Mouse (Mus musculus) CH12.LX (cell line): Measurements from ENCODE around the gene Shmt2. TPM values are rescaled to one million over a fixed set of nuclear protein-coding genes. Genes with fewer than 3 reads are reported as not detected.

ENCODE experiments used
- DNase-seq: peaks from one replicate; pipeline ENCODE4 v3.0.0-alpha.2; 2013; ENCODE audit errors: extremely low read depth
- H3K27ac ChIP-seq: 2 replicates; pipeline ENCODE4 v1.5.1; 2012; ENCODE audit warnings: low read depth, mild to moderate bottlenecking, control low read depth, moderate library complexity; ENCODE audit not compliant: insufficient read depth
- H3K27me3 ChIP-seq: replicated peaks from 2 replicates; pipeline ENCODE3; 2012; ENCODE audit warnings: inconsistent platforms
- H3K36me3 ChIP-seq, 2 experiments: replicated peaks in 1 of 2; 2 replicates each; pipeline versions ENCODE3 to v1.6.1; 2012; ENCODE audit warnings: inconsistent platforms in 1 of 2, low read length in 1 of 2, mild to moderate bottlenecking in 1 of 2, mixed read lengths in 1 of 2, moderate library complexity in 1 of 2; ENCODE audit not compliant: control insufficient read depth in 1 of 2, insufficient read depth in 1 of 2
- H3K4me1 ChIP-seq, 2 experiments: 2 replicates each; pipeline ENCODE4 v1.6.1; 2012; ENCODE audit warnings: inconsistent platforms in 1 of 2, moderate library complexity in 1 of 2; ENCODE audit not compliant: insufficient read depth in 2 of 2, control insufficient read depth in 1 of 2
- H3K4me2 ChIP-seq: 2 replicates; pipeline ENCODE4 v1.6.1; 2012; ENCODE audit warnings: low read depth, mild to moderate bottlenecking, control low read depth; ENCODE audit not compliant: poor library complexity, insufficient read depth, severe bottlenecking
- H3K4me3 ChIP-seq, 3 experiments: fragments of 150-350 bp in 1 of 3; sonication (generic) in 1 of 3; replicated peaks in 1 of 3; 2 replicates each; pipeline versions ENCODE3 to v1.5.1; 2011 to 2012; ENCODE audit warnings: low read depth in 2 of 3, low read length in 2 of 3, mild to moderate bottlenecking in 2 of 3, moderate library complexity in 2 of 3, control low read depth in 1 of 3, improper control_type of control experiment in 1 of 3, inconsistent platforms in 1 of 3, mixed read lengths in 1 of 3; ENCODE audit not compliant: poor library complexity in 1 of 3
- H3K79me2 ChIP-seq: replicated peaks from 2 replicates; pipeline ENCODE4 v1.6.1; 2012; ENCODE audit warnings: mild to moderate bottlenecking, moderate library complexity; ENCODE audit not compliant: control insufficient read depth, poor library complexity, insufficient read depth, severe bottlenecking; ENCODE audit errors: extremely low read depth
- H3K9ac ChIP-seq: 2 replicates; pipeline ENCODE4 v1.6.1; 2012; ENCODE audit warnings: low read depth, mild to moderate bottlenecking, control low read depth, moderate library complexity; ENCODE audit not compliant: insufficient read depth
- H3K9me3 ChIP-seq: replicated peaks from 2 replicates; pipeline ENCODE3; 2012; ENCODE audit warnings: low read length, inconsistent platforms, mixed read lengths
- BHLHE40 ChIP-seq: IDR thresholded peaks from 2 replicates; pipeline ENCODE4 v1.6.1; 2011; ENCODE audit warnings: mild to moderate bottlenecking, low read depth, low read length, improper control_type of control experiment
- CHD1 ChIP-seq: IDR thresholded peaks from 2 replicates; pipeline ENCODE4 v1.6.1; 2012; ENCODE audit warnings: low read depth, low read length, improper control_type of control experiment, inconsistent platforms
- CHD2 ChIP-seq: IDR thresholded peaks from 2 replicates; pipeline ENCODE4 v1.6.1; 2011; ENCODE audit warnings: low read length, improper control_type of control experiment
- CTCF ChIP-seq, 2 experiments: IDR thresholded peaks in 1 of 2; conservative IDR thresholded peaks in 1 of 2; 2 replicates each; pipeline ENCODE4 v1.5.1; 2011 to 2012; ENCODE audit warnings: low read depth in 2 of 2, low read length in 2 of 2, improper control_type of control experiment in 1 of 2, inconsistent platforms in 1 of 2, mild to moderate bottlenecking in 1 of 2, moderate library complexity in 1 of 2
- E2F4 ChIP-seq: IDR thresholded peaks from 2 replicates; pipeline ENCODE4 v1.6.1; 2011; ENCODE audit warnings: low read depth, low read length, improper control_type of control experiment; ENCODE audit not compliant: insufficient replicate concordance
- ELF1 ChIP-seq: IDR thresholded peaks from 2 replicates; pipeline ENCODE4 v1.6.1; 2014; ENCODE audit warnings: low read depth, mild to moderate bottlenecking, inconsistent platforms, low read length, improper control_type of control experiment
- EP300 ChIP-seq: IDR thresholded peaks from 2 replicates; pipeline ENCODE4 v1.6.1; 2011; ENCODE audit warnings: low read length, improper control_type of control experiment
- ETS1 ChIP-seq: conservative IDR thresholded peaks from 2 replicates; pipeline ENCODE4 v1.6.1; 2012; ENCODE audit warnings: low read depth, mild to moderate bottlenecking, inconsistent platforms, low read length, improper control_type of control experiment, moderate library complexity
- GABPA ChIP-seq: IDR thresholded peaks from 2 replicates; pipeline ENCODE4 v1.6.1; 2012; ENCODE audit warnings: low read depth, low read length, improper control_type of control experiment, inconsistent platforms; ENCODE audit not compliant: insufficient replicate concordance
- JUN ChIP-seq: IDR thresholded peaks from 2 replicates; pipeline ENCODE4 v1.6.1; 2011; ENCODE audit warnings: low read depth, mild to moderate bottlenecking, low read length, improper control_type of control experiment, moderate library complexity; ENCODE audit not compliant: insufficient read depth
- JUND ChIP-seq: conservative IDR thresholded peaks from 2 replicates; pipeline ENCODE4 v1.6.1; 2011; ENCODE audit warnings: low read depth, low read length, improper control_type of control experiment
- KAT2A ChIP-seq: IDR thresholded peaks from 2 replicates; pipeline ENCODE4 v1.6.1; 2012; ENCODE audit warnings: low read length, improper control_type of control experiment, inconsistent platforms; ENCODE audit not compliant: insufficient replicate concordance
- MAZ ChIP-seq: IDR thresholded peaks from 2 replicates; pipeline ENCODE4 v1.6.1; 2012; ENCODE audit warnings: low read depth, mild to moderate bottlenecking, inconsistent platforms, low read length, improper control_type of control experiment, moderate library complexity
- MXI1 ChIP-seq: IDR thresholded peaks from 2 replicates; pipeline ENCODE4 v1.6.1; 2011; ENCODE audit warnings: mild to moderate bottlenecking, low read depth, low read length, improper control_type of control experiment
- MYC ChIP-seq: IDR thresholded peaks from 2 replicates; pipeline ENCODE4 v1.6.1; 2011; ENCODE audit warnings: low read depth, mild to moderate bottlenecking, improper control_type of control experiment, low read length
- PAX5 ChIP-seq: IDR thresholded peaks from 2 replicates; pipeline ENCODE4 v1.6.1; 2012; ENCODE audit warnings: low read length, inconsistent platforms, mixed read lengths
- RAD21 ChIP-seq: IDR thresholded peaks from 2 replicates; pipeline ENCODE4 v1.6.1; 2011; ENCODE audit warnings: low read depth, mild to moderate bottlenecking, low read length, improper control_type of control experiment, moderate library complexity
- SIN3A ChIP-seq: IDR thresholded peaks from 2 replicates; pipeline ENCODE4 v1.6.1; 2012; ENCODE audit warnings: low read length, improper control_type of control experiment, inconsistent platforms
- UBTF ChIP-seq: IDR thresholded peaks from 2 replicates; pipeline ENCODE4 v1.6.1; 2012; ENCODE audit warnings: low read depth, mild to moderate bottlenecking, inconsistent platforms, low read length, improper control_type of control experiment, moderate library complexity
- USF1 ChIP-seq: IDR thresholded peaks from 2 replicates; pipeline ENCODE4 v1.6.1; 2014; ENCODE audit warnings: low read depth, mild to moderate bottlenecking, inconsistent platforms, low read length, improper control_type of control experiment
- ZC3H11A ChIP-seq: IDR thresholded peaks from 2 replicates; pipeline ENCODE4 v1.6.1; 2012; ENCODE audit warnings: low read depth, mild to moderate bottlenecking, inconsistent platforms, low read length, improper control_type of control experiment
- ZMIZ1 ChIP-seq: IDR thresholded peaks from 2 replicates; pipeline ENCODE4 v1.6.1; 2012; ENCODE audit warnings: low read depth, mild to moderate bottlenecking, inconsistent platforms, low read length, improper control_type of control experiment
- ZNF384 ChIP-seq: IDR thresholded peaks from 2 replicates; pipeline ENCODE4 v1.6.1; 2012; ENCODE audit warnings: low read depth, low read length, improper control_type of control experiment, inconsistent platforms
- dilution Hi-C: fragments of 300-500 bp; cut with MboI; formaldehyde crosslinking; loops from 2 replicates; pipeline ENCODE4 v1.14.3; 2020; ENCODE audit warnings: low sequenced_read_pairs; ENCODE audit not compliant: extremely low pct_unique_long_range_greater_than_20kb, extremely low pct_ligation_motif_present
- in situ Hi-C: fragments of 300-500 bp; cut with MboI; formaldehyde crosslinking; loops from 3 replicates; pipeline ENCODE4 v1.14.3; 2019; ENCODE audit warnings: low sequenced_read_pairs, low pct_ligation_motif_present, low pct_unique_long_range_greater_than_20kb, mixed read lengths
- polyA plus RNA-seq: library from polyadenylated mRNA; unstranded; fragments of >175 nt; gene quantifications from 2 replicates; pipeline ENCODE4 v1.2.1, GENCODE M21; 2012; ENCODE audit warnings: low read depth; ENCODE audit not compliant: insufficient read length
- total RNA-seq, 2 experiments: library from RNA; depleted of rRNA; stranded (reverse); fragments of 300-350 nt in 1 of 2; fragments of >200 nt in 1 of 2; gene quantifications; 2 replicates each; pipeline ENCODE4 v1.2.3; 2012 to 2014

Shmt2 gene
- total and polyA plus RNA-seq, 3 experiments, result 267 to 353 (median 317) TPM

DNA sequence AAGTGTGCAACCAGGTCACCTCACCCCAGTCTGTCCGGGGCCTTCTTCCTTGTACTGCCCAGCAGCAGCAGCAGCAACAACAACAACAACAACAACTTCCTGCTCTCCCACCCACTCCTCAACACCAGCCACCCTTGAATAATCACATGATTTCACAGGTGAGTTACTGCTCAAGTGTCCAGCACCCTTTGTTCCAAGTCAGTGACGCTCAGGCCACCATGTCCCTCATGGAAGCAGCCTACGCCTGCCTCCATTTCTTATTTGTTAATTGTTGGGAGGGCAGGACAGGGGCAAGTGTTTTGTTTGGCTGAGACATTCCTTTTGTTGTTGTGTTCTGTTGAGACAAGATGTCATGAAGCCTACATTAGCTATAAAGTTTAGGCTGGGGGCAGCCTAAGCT is 45.7 kb downstream of the Shmt2 start:
- H3K36me3 ChIP-seq, result peaks cover 26 to 78% of the 10 kb centered on the region in 2 experiments

GRCm38 (mm10) chr10:127475175-127475574 is 47.1 kb downstream of the Shmt2 start:
- Histone ChIP-seq H3K4me2 (no peak overlapping the region), H3K4me3 (no peak overlapping the region), H3K27me3 (no peaks in the 10 kb centered on the region), H3K79me2 (no peaks in the 10 kb centered on the region), H3K4me1 (peaks cover 2 to 14% of the 10 kb centered on the region in 2 experiments), H3K27ac (no peak overlapping the region), H3K9me3 (no peaks in the 10 kb centered on the region), H3K36me3 (peaks cover 26 to 70% of the 10 kb centered on the region in 2 experiments), H3K9ac (no peak overlapping the region)
- DNase-seq, result no peak
- dilution Hi-C loops (no loop called here), in situ Hi-C loops (no loop called here)
- TF ChIP-seq JUND (no peak), MYC (no peak), CHD2 (no peak), GABPA (no peak), JUN (no peak), UBTF (no peak), KAT2A (no peak), E2F4 (no peak), CTCF (conservative IDR thresholded peaks at IDR 0.05 in 1 of 2, IDR thresholded peaks at IDR 0.05 in 1 of 2; ENCODE audit: low read depth in 2 of 2, low read length in 2 of 2) (no peak)

More for the DNA sequence above, 45.7 kb downstream of the Shmt2 start:
- Histone ChIP-seq H3K79me2 (no peaks in the 10 kb centered on the region), H3K4me1 (peaks cover 2 to 15% of the 10 kb centered on the region in 2 experiments), H3K4me3 (no peak overlapping the region), H3K4me2 (no peak overlapping the region), H3K9me3 (no peaks in the 10 kb centered on the region), H3K27ac (no peak overlapping the region), H3K9ac (no peak overlapping the region), H3K27me3 (no peaks in the 10 kb centered on the region)
- no peak for DNase-seq
- no peak for TF ChIP-seq USF1
- dilution Hi-C loops, result no loop called here
- in situ Hi-C loops, result no loop called here

- TF ChIP-seq KAT2A, result no peak
- no peak for TF ChIP-seq CHD2
- TF ChIP-seq SIN3A, result no peak
- no peak for TF ChIP-seq UBTF
- TF ChIP-seq JUND, result no peak
- no peak for TF ChIP-seq USF1
- no peak for TF ChIP-seq MYC
- no peak for TF ChIP-seq ETS1
- TF ChIP-seq MXI1, result no peak
- TF ChIP-seq EP300, result no peak
- TF ChIP-seq MAZ, result no peak
- TF ChIP-seq ZC3H11A, result no peak
- TF ChIP-seq ELF1, result no peak
- TF ChIP-seq BHLHE40, result no peak
- no peak for TF ChIP-seq ZNF384
- no peak for TF ChIP-seq JUN
- TF ChIP-seq ZMIZ1, result no peak
- no peak for TF ChIP-seq PAX5
- no peak for TF ChIP-seq CHD1
- TF ChIP-seq RAD21, result no peak
- DNase-seq, result no peak
- Histone ChIP-seq H3K36me3 (peaks cover 24 to 67% of the 10 kb centered on the region in 2 experiments), H3K4me1 (peaks cover 2 to 14% of the 10 kb centered on the region in 2 experiments), H3K9me3 (no peaks in the 10 kb centered on the region), H3K4me3 (no peak overlapping the region), H3K9ac (no peak overlapping the region), H3K27me3 (no peaks in the 10 kb centered on the region), H3K27ac (no peak overlapping the region), H3K79me2 (no peaks in the 10 kb centered on the region), H3K4me2 (no peak overlapping the region)
- dilution Hi-C loops (no loop called here), in situ Hi-C loops (no loop called here)
Measured at GRCm38 (mm10) chr10:127472722-127473121, 49.5 kb downstream of the Shmt2 start.
